Mouse (Mus musculus) thymus, adult 2 months (tissue): ENCODE measurements around the gene S100a2.

Experiments used
- CTCF ChIP-seq: fragments of 200-500 bp; IDR thresholded peaks from 2 replicates; pipeline ENCODE4 v1.5.1; 2012; ENCODE audit warnings: mild to moderate bottlenecking, control low read depth, low read length, moderate library complexity, borderline replicate concordance; ENCODE audit not compliant: control insufficient read depth, poor library complexity, insufficient read depth; ENCODE audit errors: extremely low read depth
- POLR2A ChIP-seq: fragments of 200-500 bp; IDR thresholded peaks from 2 replicates; pipeline ENCODE4 v1.6.1; 2012; ENCODE audit warnings: mild to moderate bottlenecking, low read length, control low read depth, moderate library complexity; ENCODE audit not compliant: control insufficient read depth, poor library complexity, insufficient read depth; ENCODE audit errors: extremely low read depth

DNA sequence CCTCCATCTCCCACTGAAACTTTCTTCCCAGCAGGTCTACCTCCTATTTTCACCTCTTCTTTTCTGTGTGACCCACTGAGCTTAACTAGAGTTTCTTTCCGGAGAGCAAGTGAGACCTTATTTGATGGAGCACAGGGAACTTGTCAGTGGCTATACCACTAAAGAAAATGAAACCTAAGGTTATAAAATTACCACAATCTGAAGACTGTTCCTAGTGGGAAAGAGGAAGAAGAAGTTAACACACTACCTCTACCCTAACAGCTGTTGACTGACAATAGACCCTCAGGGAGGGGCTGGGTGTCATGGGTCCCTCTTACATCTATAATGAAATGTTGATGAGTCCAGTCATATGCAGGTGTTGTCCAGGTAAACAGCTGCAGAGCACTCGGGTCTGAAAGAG lies 41.9 kb downstream of the S100a2 start:
- TF ChIP-seq CTCF: no peak
- no peak for TF ChIP-seq POLR2A
